Mouse (Mus musculus) heart, embryonic 14.5 days (tissue): Measurements from ENCODE around the gene Raph1. TPM values are rescaled to one million over a fixed set of nuclear protein-coding genes. Genes with fewer than 3 reads are reported as not detected.

Source experiments
- microRNA-seq: library from miRNA; unstranded; fragments of <30 nt; microRNA quantifications from one replicate; pipeline ENCODE4, GENCODE M21; 2016
- polyA plus RNA-seq: library from polyadenylated mRNA; unstranded; fragments of >200 nt; fragmentation: Nextera tagmentation; extraction: Ambion mirVana; gene quantifications from 2 replicates; pipeline ENCODE4 v1.2.1, GENCODE M21; 2014

The Raph1 gene
- polyA plus RNA-seq, 1 experiment from 2014 or later: 68.7 TPM

Small RNAs within 50 kb of the gene (microRNA-seq; reads per million reads assigned to microRNA genes)
- not detected for gene Gm23762

Other genes with a start within 250 kb of the Raph1 start
- gene Cyp20a1, start 223.8 kb downstream of the Raph1 start, polyA plus RNA-seq: 20.4 and 22.8 TPM in 2 replicates
- 35.0 and 38.5 TPM in 2 replicates for gene Abi2, start 157.5 kb downstream of the Raph1 start, polyA plus RNA-seq
- gene Cd28, start 149.7 kb upstream of the Raph1 start, polyA plus RNA-seq: 0.15 and 0.42 TPM in 2 replicates